Mouse (Mus musculus) natural killer cell, adult 2 months (primary cell): ENCODE measurements at regions not wholly inside any gene's neighbourhood (a gene's known extent, or its start where the extent isn't known, plus 50 kb on each side); places are given as distances from the start of the nearest gene placed in this dataset.

ENCODE experiments used
- DNase-seq, 2 experiments: peaks; one replicate each; pipeline ENCODE4 v3.0.0; 2022; ENCODE audit warnings: low spot score in 2 of 2

DNA sequence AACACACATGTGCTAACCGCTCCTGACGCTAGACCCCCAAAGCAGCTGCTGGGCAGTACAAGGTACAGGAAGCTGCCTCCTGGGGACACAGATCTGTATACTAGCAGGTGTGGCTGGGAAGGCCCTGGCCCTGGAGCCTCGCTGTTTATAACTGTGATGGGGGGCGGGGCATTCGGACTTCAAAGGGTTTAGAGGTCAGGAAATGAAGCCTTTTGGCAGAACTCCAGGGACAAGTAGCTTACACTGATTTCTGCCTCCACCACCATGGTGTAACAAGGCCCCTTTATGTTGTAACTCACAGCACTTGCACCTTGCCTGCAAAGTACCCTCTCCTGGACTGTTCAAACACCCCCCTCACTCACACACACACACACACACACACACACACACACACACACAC, 215.5 kb upstream of the Rreb1 start:
- DNase-seq: peak; percentile 23 to 32

DNA sequence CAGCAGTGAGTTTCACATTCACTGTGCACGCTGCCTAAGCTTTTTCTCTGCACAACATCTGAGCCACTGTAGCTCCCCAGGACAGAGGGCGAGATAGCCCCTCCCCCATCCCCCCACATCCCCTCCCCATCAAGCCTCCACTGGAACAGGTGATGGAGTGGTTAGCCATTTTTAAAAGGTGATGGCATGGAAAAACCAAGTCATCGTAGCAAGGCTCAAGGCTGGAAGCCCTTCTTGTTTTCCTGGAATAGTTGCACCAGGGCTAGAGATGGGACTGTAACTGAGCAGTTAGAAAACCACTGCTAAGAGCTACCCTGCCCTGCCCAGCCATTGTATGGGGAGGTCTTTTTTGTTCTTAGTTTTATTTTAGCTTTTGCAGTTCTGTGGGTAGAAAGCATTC, 209.1 kb upstream of the Rreb1 start:
- no peak for DNase-seq

DNA sequence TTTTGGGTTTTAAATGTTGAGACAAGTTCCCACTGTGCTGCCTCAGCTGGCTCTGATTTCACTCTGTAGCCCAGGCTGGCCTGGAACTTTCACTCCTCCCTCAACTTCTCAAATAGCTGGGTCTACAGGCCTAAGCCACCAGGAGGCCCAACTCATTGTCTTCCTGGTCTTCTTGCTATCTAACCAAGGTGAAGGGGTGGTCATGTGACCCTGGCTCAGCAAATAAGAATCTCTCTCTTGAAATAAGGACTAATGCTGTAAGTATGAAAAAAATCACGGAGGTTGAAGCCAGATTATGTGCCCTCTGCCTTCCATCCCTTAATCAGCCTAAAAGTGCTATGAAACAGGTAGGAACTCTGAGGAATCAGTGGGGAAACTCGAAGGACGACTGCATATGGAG, 208.7 kb upstream of the Rreb1 start:
- no peak for DNase-seq

DNA sequence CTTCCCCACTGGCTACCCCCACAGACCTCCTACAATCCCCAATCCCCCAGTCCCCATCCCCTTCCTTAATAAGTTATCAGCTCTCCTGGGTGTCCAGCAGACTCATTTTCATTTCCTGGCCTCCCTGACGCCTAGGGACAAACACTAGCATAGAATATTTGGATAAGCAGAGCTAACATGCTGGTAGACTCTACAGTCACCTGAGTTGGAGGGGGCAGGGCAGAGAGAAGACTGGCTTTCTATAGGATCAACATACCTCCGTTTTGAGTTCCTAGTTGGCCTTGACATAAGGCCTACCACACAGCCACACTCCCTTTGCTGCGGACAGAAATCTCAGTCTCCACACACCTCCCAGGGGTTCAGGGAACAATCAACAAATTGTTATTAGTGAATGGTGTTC, 205.2 kb upstream of the Rreb1 start:
- DNase-seq: no peak

DNA sequence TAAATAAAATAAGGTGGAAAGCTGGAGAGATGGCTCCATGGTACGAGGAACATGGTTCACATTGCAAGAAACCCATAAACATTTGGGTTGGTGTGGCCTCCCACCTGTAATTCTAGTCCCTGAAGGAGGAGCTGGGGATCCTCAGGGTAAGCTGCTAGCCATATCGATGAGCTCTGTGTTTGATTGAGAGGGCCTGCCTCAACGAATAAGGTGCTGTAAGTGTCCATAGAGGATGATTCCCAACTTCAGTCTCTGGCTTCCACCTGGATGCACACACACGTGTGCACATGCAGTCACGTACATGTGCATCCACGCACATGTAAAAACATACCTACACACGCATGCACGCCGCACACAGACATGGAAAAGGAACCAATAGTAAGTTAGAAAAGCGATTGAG, 199.0 kb upstream of the Rreb1 start:
- DNase-seq: no peak

DNA sequence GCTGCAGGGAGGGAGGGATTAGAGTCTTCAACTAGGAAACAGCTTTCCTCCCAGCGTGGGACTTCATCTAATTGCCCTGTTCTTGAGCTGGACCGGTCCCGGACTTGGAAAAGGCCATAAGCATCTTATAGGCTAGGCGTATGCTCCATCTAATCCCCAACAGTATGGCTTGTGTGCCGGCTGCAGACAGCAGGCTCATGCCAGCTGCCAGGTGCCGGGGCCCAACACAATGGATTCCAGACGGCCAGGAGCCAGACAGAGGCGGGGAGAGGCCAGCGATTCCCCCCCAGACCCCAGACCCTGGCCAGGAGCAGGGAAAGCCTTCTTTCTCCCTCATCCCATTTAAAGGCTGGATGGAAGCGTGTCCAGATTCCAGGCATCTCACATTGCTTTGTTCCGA, 198.4 kb upstream of the Rreb1 start:
- DNase-seq: no peak

DNA sequence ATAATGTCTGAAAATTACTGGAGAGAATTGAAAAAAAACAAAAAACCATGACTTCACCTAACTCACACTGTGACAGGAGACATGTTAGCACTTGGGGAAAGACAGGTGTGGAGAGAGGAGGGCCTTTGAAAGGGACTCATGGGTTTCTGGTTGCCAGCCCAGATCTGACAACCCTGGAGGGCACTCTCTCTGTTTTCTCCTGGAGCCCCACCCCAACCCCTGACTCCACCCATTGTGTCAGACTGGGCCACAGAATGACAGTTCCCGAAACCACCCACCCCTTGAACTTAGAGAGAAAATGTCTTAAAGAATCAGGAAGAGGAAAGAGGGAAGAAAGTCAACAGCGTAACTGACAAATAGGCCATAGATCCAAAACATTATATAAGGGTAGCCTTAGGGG, 197.4 kb upstream of the Rreb1 start:
- DNase-seq: no peak

DNA sequence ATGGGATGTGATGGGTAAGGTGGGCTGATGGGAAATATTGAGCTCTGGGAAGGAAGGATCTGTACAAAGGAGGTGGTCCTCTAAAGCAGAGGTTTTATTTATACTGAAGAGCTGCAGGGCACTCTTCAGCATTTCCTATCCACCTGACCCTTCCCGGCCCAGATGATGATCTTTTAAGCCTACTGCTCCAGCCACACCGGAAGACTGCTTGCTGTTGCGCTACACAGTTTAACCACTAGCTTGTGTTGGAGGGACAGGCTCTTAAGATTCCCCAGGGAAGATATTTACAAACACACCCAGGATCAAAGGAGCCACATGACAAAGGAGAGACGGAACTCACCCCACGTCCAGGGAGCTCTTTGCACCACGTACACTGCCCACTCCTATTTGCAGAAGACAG, 196.8 kb upstream of the Rreb1 start:
- no peak for DNase-seq

DNA sequence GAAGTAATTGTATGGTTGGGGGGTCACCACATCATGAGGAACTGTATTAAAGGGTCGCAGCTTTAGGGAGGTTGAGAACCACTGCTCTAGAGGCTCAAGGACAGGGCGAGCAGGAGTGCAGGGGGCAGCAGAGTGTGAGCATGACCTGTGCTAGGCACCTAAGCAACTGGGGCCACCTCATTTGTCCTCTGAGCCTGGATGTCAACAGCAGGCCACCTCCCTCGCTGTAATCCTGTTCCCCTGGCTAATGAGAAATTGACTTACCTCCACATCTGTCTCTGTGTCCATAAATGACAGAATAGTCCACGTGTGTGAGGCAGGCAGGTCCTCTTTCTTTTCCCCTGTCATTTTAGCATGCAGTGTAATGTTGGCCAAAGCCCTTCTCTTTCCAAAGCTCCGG, 192.7 kb upstream of the Rreb1 start:
- DNase-seq: no peak

DNA sequence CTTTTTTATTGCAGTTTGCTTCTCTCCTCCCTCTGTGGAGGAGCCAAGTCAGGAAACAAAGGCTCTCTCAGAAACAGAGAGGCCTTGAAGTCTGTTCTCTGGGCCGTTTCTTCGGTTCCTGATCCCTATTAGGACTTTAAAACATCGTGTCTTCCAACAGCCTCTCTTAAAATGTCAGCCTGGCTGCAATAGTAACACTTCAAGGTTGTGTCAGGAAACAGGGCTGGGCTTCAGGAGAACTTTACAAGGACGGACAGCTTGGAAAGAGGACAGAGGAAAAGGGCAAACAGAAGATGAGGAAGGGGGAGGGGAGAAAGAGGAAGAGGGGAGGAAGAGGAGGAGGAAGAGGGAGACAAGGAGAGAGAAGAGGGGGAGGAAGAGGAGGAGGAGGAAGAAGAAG, 191.7 kb upstream of the Rreb1 start:
- DNase-seq: no peak

DNA sequence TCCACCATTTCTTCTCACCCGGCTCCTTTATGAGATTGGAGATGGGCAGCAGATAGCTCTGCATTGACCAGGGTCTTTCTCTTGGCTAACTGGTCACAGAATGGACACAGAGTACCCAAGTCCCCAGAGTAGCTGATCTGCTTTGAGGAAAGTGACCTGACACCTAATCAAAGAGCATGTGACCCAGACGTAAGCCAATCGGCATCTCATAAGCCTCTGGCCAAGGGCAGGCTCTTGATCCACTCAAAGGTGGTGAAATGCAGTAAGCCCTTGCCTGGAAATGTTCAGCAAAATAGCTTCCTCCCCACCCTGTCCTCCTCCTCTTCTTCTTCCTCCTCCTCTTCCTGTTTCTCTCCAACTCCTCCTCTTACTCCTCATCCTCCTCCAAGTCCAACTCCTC, 190.3 kb upstream of the Rreb1 start:
- DNase-seq: no peak

DNA sequence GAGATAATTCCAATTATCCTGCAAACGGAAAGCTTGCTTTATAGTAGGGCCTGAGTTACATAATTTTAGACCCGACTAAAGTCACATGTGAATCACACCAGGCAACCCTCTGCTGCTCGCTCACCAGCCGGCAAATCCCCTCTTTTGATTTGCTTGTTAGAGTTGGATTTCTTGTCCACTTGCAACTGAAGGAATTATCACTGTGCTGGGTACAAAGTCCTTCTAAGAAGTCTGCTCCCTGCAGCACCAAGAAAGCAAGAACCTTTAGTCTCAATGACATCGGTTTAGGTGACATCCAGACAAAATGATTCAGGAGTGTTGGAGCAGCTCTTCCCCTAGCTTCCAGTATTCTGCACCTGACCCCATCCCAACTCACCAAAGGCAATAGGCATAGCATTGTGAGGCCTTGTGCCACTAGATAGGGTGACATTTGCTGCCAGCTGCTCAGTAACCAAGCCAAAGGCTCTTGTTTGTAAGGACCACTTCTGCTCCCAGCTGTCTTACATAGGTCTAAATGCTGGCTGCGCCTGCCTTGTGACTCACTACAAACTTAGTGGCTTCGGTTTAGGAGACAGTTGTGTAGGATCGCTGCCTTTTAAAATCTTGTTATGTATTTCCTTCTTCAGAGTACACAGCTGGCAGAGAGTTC, 189.5 kb upstream of the Rreb1 start:
- DNase-seq: no peak

DNA sequence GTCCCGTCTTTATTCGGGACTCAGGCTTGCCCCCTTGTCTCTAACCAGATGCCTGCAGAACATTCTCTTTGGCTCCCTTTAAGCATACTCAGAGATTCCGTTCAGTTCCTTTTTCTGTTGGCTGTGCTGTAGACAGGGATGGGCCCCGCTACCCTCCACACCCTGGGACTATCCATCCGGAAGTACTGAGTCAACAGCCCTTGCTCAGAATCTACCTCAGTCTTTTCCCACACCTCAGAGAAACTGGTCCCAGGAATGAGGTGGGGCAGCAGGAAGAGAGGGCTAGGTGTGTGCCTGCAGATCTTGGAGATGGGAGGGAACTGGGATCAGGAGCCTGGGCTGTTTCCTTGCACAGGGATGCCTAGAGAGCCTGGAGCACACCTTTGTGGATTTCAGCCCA, 186.1 kb upstream of the Rreb1 start:
- no peak for DNase-seq

DNA sequence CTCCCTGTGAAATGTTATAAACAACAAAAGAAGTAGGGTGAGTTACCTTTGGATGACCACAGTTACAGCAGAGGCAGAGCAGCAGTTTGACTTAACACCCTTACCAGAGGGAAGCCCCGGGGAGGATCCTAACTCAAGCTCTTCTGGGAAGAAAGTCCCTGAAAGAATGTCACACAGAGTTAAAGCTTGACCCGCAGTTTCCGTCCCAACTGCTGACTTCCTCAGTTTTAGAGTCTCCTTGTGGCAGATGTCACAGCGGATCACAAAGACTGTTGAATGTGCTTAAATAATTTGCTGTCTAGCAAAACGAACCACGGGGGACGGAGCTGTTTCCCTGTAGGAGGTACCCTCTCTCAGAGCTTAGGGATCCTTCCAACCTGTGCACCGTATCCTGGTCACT, 183.0 kb upstream of the Rreb1 start:
- no peak for DNase-seq

DNA sequence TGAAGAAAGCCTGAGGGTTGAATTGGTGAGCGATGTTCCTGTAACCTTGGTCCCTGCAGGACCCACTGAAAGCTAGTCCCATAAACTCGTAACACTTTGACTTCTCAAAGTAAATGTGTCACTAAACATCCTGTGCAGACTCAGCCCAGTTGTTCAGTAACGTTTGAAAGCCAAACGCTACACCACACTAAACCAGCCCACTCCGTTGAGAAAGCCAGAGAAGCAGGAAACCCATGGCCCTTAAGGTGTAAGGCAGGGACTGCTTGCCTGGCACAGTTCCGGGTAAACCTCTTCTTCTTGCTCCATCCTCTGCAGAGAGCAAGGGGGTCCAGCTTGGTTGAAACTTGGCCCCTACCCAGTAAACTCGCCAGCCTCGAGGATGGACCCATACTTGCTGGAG, 180.6 kb upstream of the Rreb1 start:
- DNase-seq: no peak

DNA sequence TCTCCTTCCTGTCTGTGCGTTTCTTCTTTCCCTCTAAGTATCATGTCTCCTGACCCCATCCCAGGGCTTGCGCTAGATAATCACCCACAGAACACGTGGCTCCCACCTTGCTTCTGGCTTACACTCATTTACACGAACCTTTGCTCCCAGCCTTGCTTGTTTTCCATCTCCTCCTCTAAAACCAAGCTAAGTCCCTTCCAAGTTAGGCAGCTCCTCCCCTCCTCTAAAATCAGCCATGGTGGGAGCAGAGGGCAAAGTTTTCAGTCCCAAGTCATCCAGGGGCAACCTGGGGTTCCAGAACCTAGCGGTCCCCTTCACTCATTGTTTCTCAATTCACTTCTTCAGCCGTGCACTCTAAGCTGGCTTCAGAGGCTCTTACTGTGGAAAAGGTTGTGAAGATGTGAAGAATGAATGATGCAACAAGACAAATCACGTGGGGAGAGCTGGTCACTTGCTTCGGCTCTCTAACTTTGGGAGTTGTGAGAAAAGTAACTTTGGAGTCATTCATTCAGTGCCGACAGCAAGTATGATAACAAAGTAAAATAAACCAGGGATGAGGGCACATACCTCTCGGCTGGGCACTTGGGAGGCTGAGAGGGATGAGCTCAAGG, 179.9 kb upstream of the Rreb1 start:
- no peak for DNase-seq

DNA sequence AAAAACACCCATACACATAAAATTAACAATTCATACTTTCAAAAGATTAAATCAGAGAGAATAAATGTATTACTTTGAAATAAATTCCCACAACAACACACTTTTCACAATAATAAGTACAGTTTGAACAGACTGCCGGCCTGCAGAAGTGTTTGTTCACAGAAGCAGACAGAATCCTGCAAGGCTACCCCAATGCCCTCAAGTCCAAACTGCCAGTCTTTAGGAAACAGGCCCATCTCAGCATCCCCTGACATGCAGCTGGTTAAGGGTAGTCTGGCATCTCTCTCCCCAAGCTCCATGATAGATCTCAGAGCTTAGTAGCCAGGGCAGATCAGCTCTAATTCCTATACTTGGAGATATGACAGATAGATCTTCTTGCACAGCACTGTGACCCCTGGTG, 178.5 kb upstream of the Rreb1 start:
- DNase-seq: no peak

DNA sequence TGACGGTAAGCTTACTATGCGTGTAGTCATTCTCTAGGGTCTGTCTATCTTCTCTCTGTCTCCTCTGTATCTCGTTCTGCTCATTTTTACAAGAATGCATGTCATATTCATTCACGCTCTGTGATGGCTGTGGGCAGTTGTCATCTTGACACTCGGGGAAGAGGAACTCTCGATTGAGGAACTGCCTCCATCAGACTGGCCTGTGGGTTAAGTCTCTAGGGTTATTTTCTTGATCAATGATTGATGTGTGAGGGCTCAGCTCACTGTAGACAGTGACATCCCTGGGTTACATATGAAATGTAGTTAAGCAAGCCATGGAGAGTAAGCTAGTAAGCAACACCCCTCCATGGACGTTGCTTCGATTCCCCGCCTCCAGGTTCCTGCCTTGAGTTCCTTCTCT, 178.0 kb upstream of the Rreb1 start:
- peak in 1 of 2 experiments; percentile 16 for DNase-seq

DNA sequence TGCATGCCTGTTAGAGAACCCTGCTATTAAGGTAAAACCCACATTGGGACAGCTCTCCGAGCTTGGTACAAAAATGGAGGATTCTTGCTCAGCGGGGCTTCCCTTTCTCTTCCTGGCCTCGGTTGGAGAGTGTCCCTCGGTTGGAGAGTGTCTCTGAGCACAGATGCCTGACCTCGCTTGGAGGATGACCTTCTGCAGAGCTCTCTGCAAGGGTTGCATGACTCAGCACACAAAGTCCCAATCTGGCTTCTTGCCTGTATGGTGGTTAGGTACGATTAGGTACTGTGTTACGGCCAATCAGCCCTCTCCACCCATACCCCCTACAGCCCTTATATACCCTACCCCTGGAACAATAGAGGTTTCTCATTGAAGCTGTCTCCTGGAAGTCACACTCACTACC, 177.1 kb upstream of the Rreb1 start:
- no peak for DNase-seq

DNA sequence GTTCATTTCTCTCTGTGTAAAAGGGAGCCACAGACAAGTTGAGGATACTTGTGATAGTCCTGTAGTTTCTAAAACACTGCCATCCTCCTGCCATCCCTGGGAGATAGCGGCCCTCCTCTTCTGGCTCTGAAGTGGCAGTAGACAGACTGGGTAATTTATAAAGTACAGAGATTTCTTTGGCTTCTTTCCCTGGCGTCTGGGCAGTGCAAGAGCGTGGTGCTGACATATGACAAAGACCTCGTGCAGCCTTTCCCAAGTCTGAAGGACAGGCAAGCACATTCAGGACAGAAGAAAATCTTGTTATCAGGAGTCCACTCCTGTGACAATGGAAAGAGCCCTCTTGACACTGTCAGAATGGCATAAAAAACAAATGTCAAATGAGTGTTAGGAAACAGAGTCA, 175.9 kb upstream of the Rreb1 start:
- no peak for DNase-seq

DNA sequence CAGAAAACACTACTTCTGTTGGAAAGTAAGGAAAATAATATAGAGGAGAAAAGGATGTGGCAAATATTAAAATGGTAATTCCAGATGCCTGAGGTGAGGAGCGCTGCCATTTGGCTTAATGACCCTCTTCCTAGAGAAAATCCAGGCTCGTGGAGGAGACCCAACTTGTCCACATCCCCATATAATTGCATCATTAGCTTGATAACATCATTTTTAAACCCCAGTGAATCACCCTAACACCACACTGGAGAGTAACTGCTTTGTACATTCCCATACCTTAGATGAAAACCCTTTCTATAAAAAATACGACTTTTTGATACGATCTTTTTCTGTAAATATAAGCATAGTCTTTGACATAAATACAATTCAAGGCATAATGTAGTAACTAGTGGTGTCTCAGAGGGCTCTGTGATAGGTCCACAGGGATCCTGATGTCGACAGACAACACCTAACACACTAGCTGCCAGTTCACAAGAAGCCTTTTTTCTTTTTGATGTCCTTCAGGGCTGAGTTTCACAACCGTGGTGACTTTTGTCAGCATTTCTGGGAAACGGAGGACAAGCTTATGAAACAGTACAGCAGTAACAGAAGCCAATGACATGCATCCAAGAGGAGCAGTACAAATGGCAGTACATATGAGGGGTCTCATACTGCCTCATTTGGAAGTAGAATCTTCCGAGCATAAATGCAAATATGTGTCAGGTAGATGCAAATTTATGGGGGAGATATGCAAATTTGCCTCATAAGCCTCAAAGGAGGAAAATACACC, 174.8 kb upstream of the Rreb1 start:
- no peak for DNase-seq

DNA sequence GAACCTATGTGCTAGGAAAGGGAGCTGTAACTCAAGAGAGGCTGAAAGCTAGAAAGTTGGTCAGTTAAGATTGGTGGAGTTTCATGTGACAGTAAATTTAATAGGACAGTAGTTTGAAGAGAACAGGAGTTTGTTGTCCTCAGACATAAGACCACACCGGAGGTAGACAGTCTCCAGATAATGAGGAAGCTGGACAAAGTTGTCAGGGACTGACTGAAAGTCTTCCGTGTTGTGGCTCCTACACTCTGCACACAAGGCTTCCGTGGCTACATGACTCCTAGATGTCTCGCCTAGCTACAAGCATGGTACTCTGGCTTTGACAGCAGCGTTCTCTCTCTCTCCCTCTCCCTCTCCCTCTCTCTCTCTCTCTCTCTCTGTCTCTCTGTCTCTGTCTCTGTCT, 171.9 kb upstream of the Rreb1 start:
- no peak for DNase-seq

DNA sequence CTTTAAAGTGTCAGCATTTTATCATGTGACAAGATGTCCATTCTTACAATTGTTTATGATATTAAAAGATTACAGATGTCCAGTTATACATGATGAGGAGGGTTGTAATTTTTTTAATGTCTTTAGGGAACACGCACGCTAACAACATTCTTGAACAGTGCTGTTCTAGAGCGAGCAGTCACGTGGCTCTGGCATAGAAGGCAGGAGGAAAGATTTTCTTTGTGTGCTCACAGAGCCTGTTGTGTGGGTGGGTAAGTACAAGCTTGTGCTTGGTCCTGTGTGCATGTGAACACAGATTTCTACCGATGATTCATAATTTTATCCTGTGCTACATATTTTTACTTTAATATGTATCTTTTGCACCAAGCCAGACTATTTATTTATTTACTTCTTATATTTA, 169.1 kb upstream of the Rreb1 start:
- no peak for DNase-seq
